Mouse (Mus musculus) hindlimb bud, embryonic 11.5 days (tissue): Measurements from ENCODE around the gene Irs1.

Experiments
- DNase-seq: peaks from one replicate; pipeline ENCODE4 v3.0.0-alpha.2; 2012; ENCODE audit warnings: low read depth, low spot score; ENCODE audit errors: extremely low spot score

Gene Irs1

GRCm38 (mm10) chr1:82289116-82289989 is 1.9 kb downstream of the Irs1 start:
- no peak for DNase-seq

DNA sequence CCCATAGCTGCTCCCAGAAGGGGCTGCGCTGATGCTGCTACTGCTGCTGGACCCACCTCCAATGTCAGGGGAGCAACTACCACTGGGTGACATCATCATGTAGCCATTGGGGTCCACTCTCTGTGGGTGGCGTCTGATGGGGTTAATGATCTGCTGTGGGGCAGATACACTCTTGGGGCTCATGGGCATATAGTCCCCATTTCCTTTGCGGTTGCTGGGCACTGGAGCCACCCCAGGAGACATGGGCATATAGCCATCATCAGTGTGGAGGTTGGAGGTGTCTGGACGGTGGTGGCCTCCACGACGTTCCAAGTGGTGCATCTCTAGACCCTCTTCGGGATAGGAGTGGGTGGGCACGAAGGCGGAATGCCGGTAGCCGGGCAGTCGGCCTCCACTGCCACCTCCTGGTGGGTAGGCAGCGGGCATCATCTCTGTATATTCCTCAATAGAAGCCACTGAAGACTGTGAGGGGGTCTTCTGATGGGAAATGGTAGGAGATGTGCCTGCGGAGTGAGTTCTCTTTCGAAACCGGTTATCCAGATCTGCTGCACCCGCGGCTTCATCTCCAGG is 2.7 kb downstream of the Irs1 start:
- DNase-seq: no peak

DNA sequence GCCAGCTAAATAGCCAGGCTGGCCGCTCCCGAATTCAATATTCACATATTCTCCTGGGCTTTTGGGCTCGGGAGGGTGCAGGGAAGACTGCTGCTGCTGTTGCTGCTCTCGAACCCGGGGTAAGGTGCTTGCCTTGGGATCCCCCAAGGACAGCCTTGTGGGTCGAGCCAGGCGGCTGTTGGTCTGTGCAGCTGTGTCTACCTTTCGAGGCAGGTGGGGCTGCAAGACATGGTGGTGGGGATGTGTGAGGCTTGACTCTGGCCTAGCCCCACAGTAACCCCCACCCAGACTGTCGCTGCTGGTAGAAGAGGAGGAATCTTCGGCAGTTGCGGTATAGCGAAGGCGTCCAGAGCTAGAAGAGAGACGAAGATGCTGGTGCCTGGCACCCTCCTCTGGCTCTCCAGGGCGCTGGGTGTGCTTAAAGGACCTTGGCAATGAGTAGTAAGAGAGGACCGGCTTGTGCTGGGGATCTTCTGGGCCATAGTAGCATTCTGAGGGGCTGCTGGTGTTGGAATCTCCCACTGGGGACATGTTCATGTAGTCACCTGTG is 3.4 kb downstream of the Irs1 start:
- DNase-seq: no peak

DNA sequence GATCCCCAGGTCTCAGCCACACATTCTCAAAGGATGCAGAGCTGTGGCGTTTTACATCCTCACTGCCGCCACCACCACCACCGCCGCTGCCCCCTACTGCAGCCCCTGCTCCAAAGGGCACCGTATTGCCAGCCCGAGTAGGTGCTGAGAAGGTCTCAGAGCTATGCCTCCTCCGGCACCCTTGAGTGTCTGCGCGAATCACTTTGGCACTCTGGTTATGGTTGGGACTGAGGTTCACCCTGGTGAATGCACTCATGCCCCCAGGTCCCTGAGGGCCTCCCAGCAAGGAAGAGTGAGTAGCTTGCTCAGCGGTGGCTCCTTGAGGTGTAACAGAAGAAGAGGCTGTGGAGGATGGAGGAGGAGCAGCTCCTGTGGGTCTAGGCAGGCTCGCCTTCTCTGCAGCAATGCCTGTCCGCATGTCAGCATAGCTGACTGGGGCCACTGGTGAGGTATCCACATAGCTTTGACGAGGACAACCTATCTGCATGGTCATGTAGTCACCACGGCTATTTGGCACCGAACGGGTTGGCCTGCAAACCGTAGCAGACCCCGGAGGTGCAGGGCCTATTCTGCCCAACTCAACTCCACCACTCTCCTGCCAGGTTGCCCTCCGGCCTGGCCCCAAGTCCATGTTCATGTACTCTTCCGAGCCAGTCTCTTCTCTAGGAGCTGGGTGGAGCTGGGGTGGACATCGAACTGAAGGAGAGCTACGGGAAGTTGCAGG is 4.0 kb downstream of the Irs1 start:
- no peak for DNase-seq

- DNase-seq: no peak
Measured at GRCm38 (mm10) chr1:82286190-82287051, 4.8 kb downstream of the Irs1 start.

DNA sequence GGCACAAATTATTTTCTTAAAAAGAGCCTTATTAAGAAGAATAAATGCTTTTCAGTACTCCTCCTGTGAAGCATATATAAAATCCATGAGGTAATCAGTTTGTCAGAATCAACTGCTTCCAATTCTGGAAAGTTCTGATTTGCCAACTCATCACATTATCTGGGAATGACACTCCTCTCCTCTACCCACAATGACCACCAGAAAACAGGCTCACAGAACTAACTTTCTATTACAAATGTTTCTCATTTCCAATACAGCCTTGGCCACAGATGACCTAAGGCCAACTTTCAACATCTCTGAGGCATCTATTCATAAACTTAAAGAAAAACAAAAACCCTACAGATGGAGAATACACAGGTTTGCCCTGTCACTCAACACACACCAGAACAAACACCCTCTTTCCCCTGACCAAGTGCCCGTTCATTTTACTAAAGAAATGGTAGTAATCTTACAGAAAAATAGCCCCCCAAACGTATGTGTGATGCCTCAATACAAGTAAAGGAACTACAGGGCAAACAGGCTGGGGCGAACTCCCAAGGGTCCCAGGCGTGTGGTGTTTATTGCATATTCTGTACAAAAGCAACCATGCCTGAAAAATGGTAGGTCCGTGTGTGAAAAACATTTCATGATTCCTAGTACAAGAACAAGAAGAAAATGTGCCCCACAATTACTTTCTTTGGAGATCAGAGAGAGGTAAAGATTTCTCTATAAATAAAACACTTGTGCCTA is 5.6 kb downstream of the Irs1 start:
- DNase-seq: no peak

GRCm38 (mm10) chr1:82284403-82284802 is 6.8 kb downstream of the Irs1 start:
- DNase-seq: no peak

DNA sequence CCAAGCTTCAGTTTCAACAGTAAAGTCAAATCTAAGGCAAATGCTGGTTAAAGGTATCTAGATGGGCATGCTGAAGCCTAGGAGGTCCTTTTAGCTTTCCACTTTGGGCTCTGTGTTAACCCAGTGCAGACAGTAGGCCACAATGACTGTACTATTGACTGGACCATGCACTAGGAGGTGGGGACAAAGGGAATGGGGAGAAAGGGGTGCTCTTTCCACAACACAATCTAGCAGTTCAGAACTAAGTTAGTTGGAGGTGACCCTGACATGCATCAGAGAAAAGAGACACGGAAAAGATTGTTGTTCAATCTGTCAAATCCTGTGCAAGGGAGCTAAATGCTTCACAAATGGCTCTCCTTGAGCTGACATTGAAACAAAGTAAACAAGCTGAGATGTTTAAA is 7.3 kb downstream of the Irs1 start:
- no peak for DNase-seq

DNA sequence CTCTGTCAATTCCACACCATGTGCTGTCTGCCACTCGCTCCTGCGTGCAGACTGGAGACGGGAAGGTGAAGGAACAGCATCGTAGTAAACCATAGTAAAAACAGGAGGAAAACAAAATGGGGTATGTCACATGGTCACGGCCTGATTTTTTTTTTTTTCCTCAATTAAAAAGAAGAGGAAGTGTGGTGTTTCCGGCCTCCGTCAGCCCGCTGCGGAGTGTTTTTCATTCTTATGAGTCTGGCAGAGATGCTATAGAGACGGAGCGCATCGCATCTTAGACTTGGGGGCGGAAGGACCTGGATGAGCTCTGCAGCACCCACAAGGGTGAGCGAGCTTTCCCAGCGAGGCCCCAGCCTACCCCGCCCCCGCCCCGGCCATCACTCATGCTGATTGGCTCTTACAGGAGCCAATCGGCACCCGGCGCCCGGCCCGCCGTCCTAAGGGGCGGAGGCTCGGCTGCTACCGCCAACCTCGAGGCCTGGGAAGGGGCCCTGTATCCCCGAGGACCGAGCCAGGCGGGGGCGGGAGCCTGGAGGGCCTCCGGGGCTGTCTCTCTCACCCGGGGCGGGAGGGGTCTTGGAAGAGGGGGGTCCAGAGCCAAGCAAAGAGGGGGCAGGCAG is 8.1 kb downstream of the Irs1 start:
- no peak for DNase-seq

GRCm38 (mm10) chr1:82281823-82282222 is 9.4 kb downstream of the Irs1 start:
- DNase-seq: no peak

DNA sequence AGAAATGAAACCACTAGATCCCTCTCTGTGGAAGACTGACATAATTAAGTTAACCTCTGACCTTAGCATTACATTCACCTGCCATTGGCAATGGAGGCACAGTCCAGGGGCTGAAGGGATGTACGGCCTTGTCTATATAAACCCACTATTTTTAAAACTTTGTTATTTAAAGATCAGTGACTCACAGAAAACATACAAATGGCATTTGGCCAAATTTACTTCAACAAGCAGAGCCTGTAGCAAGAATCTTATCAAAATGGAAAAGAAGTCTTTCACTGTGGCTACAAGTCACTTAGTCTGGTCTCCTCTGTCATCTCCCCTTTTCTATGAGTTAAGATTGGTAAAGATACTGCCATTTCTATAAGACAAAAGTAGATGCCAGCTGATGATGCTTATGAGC is 11.4 kb downstream of the Irs1 start:
- no peak for DNase-seq

- no peak for DNase-seq
Measured at GRCm38 (mm10) chr1:82274361-82274760, 16.9 kb downstream of the Irs1 start.

- no peak for DNase-seq
Measured at GRCm38 (mm10) chr1:82273529-82273928, 17.7 kb downstream of the Irs1 start.

- no peak for DNase-seq
Measured at GRCm38 (mm10) chr1:82272231-82272630, 19.0 kb downstream of the Irs1 start.

DNA sequence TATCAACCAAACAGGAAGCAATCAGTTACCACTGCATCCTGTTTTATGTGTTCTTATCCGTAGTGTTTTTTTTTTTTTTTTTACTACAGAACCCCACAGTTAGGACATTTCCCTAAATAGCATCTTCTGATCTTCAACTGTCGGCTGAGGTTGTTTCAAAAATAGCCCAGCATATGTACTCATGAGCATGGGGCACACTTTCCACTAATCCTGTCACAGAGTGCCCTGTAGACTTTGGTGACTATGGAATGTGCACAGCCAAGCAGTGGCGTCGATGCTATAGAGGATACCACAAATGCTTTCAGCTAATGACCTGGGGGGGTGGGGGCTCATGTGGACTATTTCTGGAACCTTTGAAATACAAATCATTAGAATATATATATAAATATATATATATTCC is 23.7 kb downstream of the Irs1 start:
- no peak for DNase-seq

DNA sequence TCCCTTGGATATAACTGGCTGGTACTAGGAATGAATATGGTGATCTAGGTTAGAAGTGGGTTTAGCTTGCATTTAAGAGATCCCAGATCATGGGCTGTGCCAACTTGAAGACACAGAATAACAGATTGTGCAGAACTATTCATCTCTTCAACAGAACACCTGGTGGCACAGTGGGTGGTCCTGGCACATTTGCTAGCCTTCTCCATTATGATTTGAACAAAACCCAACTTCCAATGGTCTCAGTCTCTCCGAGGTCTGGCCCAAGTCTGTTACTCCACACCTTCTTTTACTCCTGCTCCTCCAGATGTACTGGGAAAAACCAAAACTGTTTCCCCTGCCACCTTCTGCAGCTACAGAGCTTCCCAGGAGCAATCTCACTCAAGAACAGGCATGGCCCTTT is 28.9 kb downstream of the Irs1 start:
- no peak for DNase-seq

DNA sequence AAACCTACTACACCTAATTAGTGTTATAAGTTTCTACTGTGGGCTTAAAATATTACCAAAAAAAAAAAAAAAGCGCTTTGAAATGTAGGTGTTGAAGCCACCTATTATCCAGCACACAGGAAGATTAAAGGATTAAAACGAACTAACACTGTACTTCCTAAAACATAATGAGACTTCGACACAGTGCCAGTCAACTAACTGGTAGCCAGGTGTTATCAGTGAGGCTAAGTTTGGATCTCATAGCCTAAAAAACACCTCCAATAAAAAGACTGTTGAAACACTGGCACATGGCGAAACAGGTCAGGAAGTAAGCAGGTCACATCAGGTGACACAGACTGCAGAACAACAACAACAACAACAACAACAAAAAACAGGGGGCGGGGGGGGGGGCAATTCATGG is 29.6 kb downstream of the Irs1 start:
- DNase-seq: no peak

DNA sequence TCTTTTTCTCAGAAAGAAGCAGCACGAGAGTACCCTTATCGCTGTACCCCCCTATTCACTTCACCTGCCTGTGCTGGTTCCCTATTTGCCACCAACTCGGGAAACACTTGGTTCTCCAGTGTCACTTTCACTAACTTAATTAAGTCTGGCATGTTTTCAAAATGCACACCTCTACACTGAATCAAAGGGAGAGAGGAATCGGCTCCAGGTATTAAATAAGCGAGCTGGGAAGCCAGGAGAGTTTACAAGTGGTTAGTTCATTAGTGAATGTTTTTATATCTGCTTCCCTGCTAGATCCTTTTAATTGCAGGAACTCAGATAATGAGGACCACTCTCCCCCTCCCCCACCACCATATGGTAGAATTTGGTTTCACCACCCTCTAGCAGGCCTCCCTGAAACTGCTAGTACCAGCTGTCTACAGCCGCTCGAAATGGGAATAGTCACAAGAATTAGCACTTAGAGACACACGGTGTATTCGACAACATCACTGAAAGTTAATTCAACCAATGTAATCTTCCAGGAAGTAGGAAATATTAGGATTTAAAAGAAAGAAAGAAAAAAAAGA is 30.1 kb downstream of the Irs1 start:
- DNase-seq: no peak

DNA sequence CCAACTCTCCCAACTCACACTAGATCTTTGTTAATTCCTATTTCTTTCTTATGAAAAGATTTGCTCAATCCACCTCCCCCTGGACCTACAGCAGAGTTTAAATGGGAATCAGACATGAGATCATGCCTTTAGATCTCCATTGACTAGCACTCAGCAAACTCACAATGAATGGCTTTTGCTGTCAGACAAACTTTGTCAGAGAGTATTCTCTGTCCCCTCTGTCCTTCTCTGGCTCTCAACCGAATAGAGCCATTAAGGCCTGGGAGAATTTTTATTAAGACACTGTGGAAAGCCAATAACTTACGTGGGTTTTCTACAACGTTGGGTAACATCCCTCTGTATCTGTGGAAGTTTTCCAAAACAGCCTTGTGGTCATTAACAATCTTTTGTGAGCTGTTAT is 31.2 kb downstream of the Irs1 start:
- no peak for DNase-seq
